Mouse (Mus musculus): ENCODE measurements at regions not wholly inside any gene's neighbourhood (a gene's known extent, or its start where the extent isn't known, plus 50 kb on each side); places are given as distances from the start of the nearest gene placed in this dataset.

- Histone ChIP-seq H3K36me3 (ENCODE audit: control insufficient read depth, insufficient read depth, low read length, poor library complexity, severe bottlenecking) (no peaks in the 10 kb centered on the region), H3K27me3 (ENCODE audit: control insufficient read depth, insufficient read depth, low read length, poor library complexity, severe bottlenecking) (no peaks in the 10 kb centered on the region)
- no peak for DNase-seq (ENCODE audit: low read depth, low spot score)
Measured at GRCm38 (mm10) chr13:31475845-31476244, 80.1 kb upstream of the Foxq1 start.

- H3K27me3 ChIP-seq (ENCODE audit: control insufficient read depth, insufficient read depth, low read length, poor library complexity, severe bottlenecking): no peaks in the 10 kb centered on the region
- H3K36me3 ChIP-seq (ENCODE audit: control insufficient read depth, insufficient read depth, low read length, poor library complexity, severe bottlenecking): no peaks in the 10 kb centered on the region
- no peak for DNase-seq (ENCODE audit: low read depth, low spot score)
Measured at GRCm38 (mm10) chr13:31477171-31477867, 78.6 kb upstream of the Foxq1 start.

GRCm38 (mm10) chr13:31481105-31481844 is 74.7 kb upstream of the Foxq1 start:
- no peaks in the 10 kb centered on the region for H3K27me3 ChIP-seq (ENCODE audit: control insufficient read depth, insufficient read depth, low read length, poor library complexity, severe bottlenecking)
- DNase-seq (ENCODE audit: low read depth, low spot score): no peak

GRCm38 (mm10) chr13:31486373-31486772 is 69.6 kb upstream of the Foxq1 start:
- no peaks in the 10 kb centered on the region for H3K27me3 ChIP-seq (ENCODE audit: control insufficient read depth, insufficient read depth, low read length, poor library complexity, severe bottlenecking)
- no peaks in the 10 kb centered on the region for H3K36me3 ChIP-seq (ENCODE audit: control insufficient read depth, insufficient read depth, low read length, poor library complexity, severe bottlenecking)
- no peak for DNase-seq (ENCODE audit: low read depth, low spot score)

More at GRCm38 (mm10) chr13:31481105-31481844, 74.7 kb upstream of the Foxq1 start:
- no peaks in the 10 kb centered on the region for H3K36me3 ChIP-seq (ENCODE audit: control insufficient read depth, insufficient read depth, low read length, poor library complexity, severe bottlenecking)

GRCm38 (mm10) chr13:31488186-31488585 is 67.7 kb upstream of the Foxq1 start:
- Histone ChIP-seq H3K27me3 (ENCODE audit: control insufficient read depth, insufficient read depth, low read length, poor library complexity, severe bottlenecking) (no peaks in the 10 kb centered on the region), H3K36me3 (ENCODE audit: control insufficient read depth, insufficient read depth, low read length, poor library complexity, severe bottlenecking) (no peaks in the 10 kb centered on the region)
- DNase-seq (ENCODE audit: low read depth, low spot score): no peak

- no peaks in the 10 kb centered on the region for H3K36me3 ChIP-seq (ENCODE audit: control insufficient read depth, insufficient read depth, low read length, poor library complexity, severe bottlenecking)
- no peak for DNase-seq (ENCODE audit: low read depth, low spot score)
Measured at GRCm38 (mm10) chr13:31503191-31503590, 52.7 kb upstream of the Foxq1 start.

GRCm38 (mm10) chr13:31503832-31504231 is 52.1 kb upstream of the Foxq1 start:
- no peak for DNase-seq (ENCODE audit: low read depth, low spot score)
- H3K27me3 ChIP-seq (ENCODE audit: control insufficient read depth, insufficient read depth, low read length, poor library complexity, severe bottlenecking): no peaks in the 10 kb centered on the region
- H3K36me3 ChIP-seq (ENCODE audit: control insufficient read depth, insufficient read depth, low read length, poor library complexity, severe bottlenecking): no peaks in the 10 kb centered on the region

More at GRCm38 (mm10) chr13:31503191-31503590, 52.7 kb upstream of the Foxq1 start:
- H3K27me3 ChIP-seq (ENCODE audit: control insufficient read depth, insufficient read depth, low read length, poor library complexity, severe bottlenecking): no peaks in the 10 kb centered on the region

- no peak for DNase-seq (ENCODE audit: low read depth, low spot score)
- no peaks in the 10 kb centered on the region for H3K36me3 ChIP-seq (ENCODE audit: control insufficient read depth, insufficient read depth, low read length, poor library complexity, severe bottlenecking)
- H3K27me3 ChIP-seq (ENCODE audit: control insufficient read depth, insufficient read depth, low read length, poor library complexity, severe bottlenecking): no peaks in the 10 kb centered on the region
Measured at GRCm38 (mm10) chr13:31504316-31504715, 51.6 kb upstream of the Foxq1 start.

- DNase-seq (ENCODE audit: low read depth, low spot score): no peak
- no peaks in the 10 kb centered on the region for H3K27me3 ChIP-seq (ENCODE audit: control insufficient read depth, insufficient read depth, low read length, poor library complexity, severe bottlenecking)
- no peaks in the 10 kb centered on the region for H3K36me3 ChIP-seq (ENCODE audit: control insufficient read depth, insufficient read depth, low read length, poor library complexity, severe bottlenecking)
Measured at GRCm38 (mm10) chr13:31505386-31505785, 50.5 kb upstream of the Foxq1 start.
